Mouse (Mus musculus): ENCODE data around the gene Nrp1.

Gene Nrp1

GRCm38 (mm10) chr8:128505866-128506265 lies 147.5 kb downstream of the Nrp1 start:
- DNase-seq (ENCODE audit: low spot score), result no peak

GRCm38 (mm10) chr8:128508723-128509122 lies 150.3 kb downstream of the Nrp1 start:
- DNase-seq (ENCODE audit: low spot score), result no peak

GRCm38 (mm10) chr8:128511021-128511420 lies 152.6 kb downstream of the Nrp1 start:
- no peak for DNase-seq (ENCODE audit: low spot score)

GRCm38 (mm10) chr8:128511732-128512131 lies 153.3 kb downstream of the Nrp1 start:
- DNase-seq (ENCODE audit: low spot score), result no peak

- DNase-seq (ENCODE audit: low spot score), result no peak
Measured at GRCm38 (mm10) chr8:128516846-128517446, 158.5 kb downstream of the Nrp1 start.

GRCm38 (mm10) chr8:128517546-128518102 lies 159.2 kb downstream of the Nrp1 start:
- DNase-seq (ENCODE audit: low spot score), result no peak

GRCm38 (mm10) chr8:128519366-128519765 lies 161.0 kb downstream of the Nrp1 start:
- no peak for DNase-seq (ENCODE audit: low spot score)

- DNase-seq (ENCODE audit: low spot score), result no peak
Measured at GRCm38 (mm10) chr8:128523825-128524224, 165.4 kb downstream of the Nrp1 start.

- no peak for DNase-seq (ENCODE audit: low spot score)
Measured at GRCm38 (mm10) chr8:128525912-128526311, 167.5 kb downstream of the Nrp1 start.

- no peak for DNase-seq (ENCODE audit: low spot score)
Measured at GRCm38 (mm10) chr8:128528591-128529383, 170.4 kb downstream of the Nrp1 start.

- DNase-seq (ENCODE audit: low spot score), result no peak
Measured at GRCm38 (mm10) chr8:128534442-128534871, 176.1 kb downstream of the Nrp1 start.

- no peak for DNase-seq (ENCODE audit: low spot score)
Measured at GRCm38 (mm10) chr8:128535685-128536084, 177.3 kb downstream of the Nrp1 start.

- no peak for DNase-seq (ENCODE audit: low spot score)
Measured at GRCm38 (mm10) chr8:128538378-128538777, 180.0 kb downstream of the Nrp1 start.

GRCm38 (mm10) chr8:128541355-128542090 lies 183.1 kb downstream of the Nrp1 start:
- DNase-seq (ENCODE audit: low spot score), result no peak

- DNase-seq (ENCODE audit: low spot score), result no peak
Measured at GRCm38 (mm10) chr8:128544128-128544846, 185.9 kb downstream of the Nrp1 start.

- no peak for DNase-seq (ENCODE audit: low spot score)
Measured at GRCm38 (mm10) chr8:128546287-128546686, 187.9 kb downstream of the Nrp1 start.

- DNase-seq (ENCODE audit: low spot score), result no peak
Measured at GRCm38 (mm10) chr8:128547361-128547760, 189.0 kb downstream of the Nrp1 start.

- DNase-seq (ENCODE audit: low spot score), result no peak
Measured at GRCm38 (mm10) chr8:128549738-128550137, 191.3 kb downstream of the Nrp1 start.

GRCm38 (mm10) chr8:128551421-128552139 lies 193.2 kb downstream of the Nrp1 start:
- peak; percentile 65 for DNase-seq (ENCODE audit: low spot score)
